Mouse (Mus musculus) granulocyte monocyte progenitor cell, adult 5-6 weeks (primary cell): ENCODE data around the gene Mpdz. TPM values are rescaled to one million over a fixed set of nuclear protein-coding genes. Genes with fewer than 3 reads are reported as not detected.

Experiments used
- ATAC-seq: replicated peaks from 2 replicates; pipeline ENCODE4 v1.8.0; 2016; ENCODE audit warnings: mild to moderate bottlenecking, moderate TSS enrichment, inconsistent platforms; ENCODE audit not compliant: poor library complexity, severe bottlenecking
- total RNA-seq, 2 experiments: library from RNA; stranded (forward) in 1 of 2; stranded (reverse) in 1 of 2; fragments of 200-712, 200-1000 nt in 1 of 2; fragments of >200 nt in 1 of 2; fragmentation: Nextera tagmentation in 1 of 2; gene quantifications; 2 replicates each; pipeline ENCODE4 v1.2.3; 2014 to 2017

Mpdz gene
- total RNA-seq, 2 experiments from 2014 or later: 0.10 TPM; not detected in 1

DNA sequence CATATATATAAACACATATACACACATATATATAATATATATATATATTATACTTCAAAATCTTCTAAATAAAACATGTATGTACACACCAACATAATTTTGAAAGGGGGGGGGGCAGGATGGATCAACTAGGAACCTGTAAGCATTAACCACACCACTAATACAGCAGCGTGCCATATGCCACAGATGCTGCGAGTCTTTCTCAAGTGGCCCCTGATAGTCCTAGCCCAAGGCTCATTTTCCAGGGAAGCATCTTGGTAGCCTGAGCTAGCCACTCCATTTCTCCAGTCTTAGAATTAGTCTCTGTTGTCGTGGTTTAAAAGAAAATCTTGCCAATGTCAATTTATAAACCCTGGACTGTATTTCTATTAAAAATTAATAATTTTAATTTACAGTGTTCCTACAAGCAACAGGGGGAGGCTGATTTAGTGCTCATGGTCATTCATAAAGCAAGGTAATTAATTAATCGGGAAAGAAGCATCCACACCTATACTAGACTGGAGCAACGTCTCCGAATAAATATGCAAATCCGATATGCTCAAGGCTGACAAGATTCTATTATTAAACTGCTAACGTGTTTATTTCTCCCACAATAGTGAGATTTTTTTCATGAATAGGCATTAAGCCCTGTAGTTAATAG lies 27.8 kb downstream of the Mpdz start:
- no peak for ATAC-seq

GRCm38 (mm10) chr4:81396883-81397282 lies 45.7 kb downstream of the Mpdz start:
- ATAC-seq: no peak

GRCm38 (mm10) chr4:81392869-81393268 lies 49.7 kb downstream of the Mpdz start:
- no peak for ATAC-seq

DNA sequence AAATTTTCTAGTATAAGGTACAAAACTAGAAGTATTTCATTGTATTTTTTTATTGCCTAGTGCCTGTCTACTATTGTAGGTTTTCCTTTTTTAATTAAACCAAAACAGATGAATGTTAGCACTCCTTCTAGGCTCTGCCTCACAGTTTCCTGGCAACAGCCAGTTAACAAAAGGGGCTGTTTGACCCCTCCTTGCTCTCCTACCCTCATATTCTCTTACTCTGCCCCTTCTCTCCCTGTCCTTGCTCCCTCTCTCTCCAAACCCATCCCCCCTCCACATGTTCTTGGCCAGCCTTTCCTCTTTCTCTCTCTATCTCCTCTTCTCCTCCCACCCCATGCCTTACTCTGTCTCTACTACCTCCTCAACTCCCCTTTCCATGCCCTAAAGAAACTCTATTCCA lies 53.4 kb downstream of the Mpdz start:
- no peak for ATAC-seq

DNA sequence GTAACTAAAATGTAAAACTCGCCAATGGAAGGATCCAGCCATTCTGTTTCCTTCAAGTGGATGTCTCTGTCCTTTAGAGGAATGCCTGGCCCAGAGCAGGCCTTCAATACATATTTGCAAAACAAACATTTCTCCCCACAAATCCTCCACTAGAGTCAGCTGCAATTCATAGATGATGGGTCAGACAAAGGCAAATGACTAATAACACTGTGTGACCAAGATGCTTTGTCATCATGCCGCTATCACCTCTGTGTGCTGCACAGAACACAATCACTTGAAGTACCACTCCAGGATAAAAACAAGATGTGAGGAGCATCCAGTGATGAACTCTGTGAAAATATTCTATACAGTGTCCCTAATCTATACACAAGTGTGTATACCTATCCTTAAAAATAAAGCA lies 55.0 kb downstream of the Mpdz start:
- no peak for ATAC-seq

- ATAC-seq: no peak
Observed at GRCm38 (mm10) chr4:81372355-81372754, 70.3 kb downstream of the Mpdz start.

DNA sequence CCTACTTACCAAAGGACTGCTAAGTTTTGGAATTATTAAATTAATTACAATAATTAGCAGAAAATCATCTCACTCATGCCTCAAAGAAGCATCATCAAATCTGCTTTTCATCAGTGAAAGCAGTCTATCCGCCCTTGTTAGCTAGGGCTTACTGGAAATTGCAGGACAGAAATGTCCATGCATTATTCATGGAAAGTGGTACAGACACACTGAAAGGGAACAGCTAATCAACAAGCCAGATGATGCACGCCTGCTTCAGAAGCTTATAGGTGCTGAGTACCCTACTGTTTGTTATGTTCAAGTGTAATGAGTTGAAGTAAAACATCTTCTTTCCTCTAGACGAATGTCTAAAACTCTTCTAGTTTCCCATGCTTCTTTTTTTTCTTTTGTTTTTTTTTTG lies 91.2 kb downstream of the Mpdz start:
- ATAC-seq: no peak

GRCm38 (mm10) chr4:81348646-81349045 lies 94.0 kb downstream of the Mpdz start:
- no peak for ATAC-seq

DNA sequence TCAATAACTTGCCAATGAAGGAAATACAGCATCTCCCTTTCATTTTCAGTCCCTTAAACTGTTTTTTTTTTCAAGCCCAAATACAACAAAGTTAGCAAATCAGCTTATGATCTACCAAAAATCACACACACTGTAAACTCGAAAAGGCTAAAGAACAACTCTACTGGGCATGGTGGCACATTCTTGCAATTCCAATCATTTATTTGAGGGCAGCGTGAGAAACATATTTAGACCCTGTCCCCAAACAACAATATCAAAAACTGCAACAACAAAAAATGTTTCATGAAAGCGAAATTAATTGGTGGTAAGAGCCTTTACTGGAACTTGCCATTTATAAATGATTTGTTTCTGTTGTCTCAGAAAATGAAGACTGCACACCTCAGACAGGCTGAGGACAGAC lies 97.5 kb downstream of the Mpdz start:
- no peak for ATAC-seq

GRCm38 (mm10) chr4:81333628-81333991 lies 109.0 kb downstream of the Mpdz start:
- no peak for ATAC-seq

DNA sequence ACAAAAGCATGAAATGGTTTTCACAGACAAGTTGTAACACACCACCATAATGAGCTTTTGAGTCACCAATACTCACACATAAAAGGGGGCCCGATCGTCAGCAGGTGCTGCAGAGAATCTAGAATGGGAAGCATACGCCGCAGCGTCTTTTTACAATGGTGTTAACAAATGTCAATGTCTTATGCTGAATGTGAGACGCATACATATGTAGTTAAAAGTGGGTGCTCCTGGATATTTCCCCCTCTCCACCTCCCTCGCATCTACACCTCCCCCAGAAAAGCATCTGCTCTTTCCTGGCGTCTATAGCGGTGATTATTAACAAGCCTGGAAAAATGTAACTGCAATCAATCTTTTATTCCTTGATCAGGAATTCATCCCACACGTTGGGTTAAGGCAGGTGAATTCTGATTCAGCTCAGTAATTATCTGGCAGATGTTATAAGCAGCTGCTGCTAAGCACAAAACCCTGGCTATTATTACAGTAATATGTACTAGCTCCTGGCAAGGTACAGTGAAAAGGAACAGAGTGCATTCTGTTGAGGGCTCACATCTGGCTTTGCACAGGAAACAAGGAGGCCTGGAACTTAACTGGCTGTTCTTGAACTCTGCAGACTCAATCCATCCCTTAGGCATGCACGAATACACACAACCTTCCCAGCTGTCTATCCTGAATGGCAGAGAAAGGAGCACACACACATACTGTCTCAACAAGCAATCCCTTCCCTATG lies 109.6 kb downstream of the Mpdz start:
- no peak for ATAC-seq

- no peak for ATAC-seq
Observed at GRCm38 (mm10) chr4:81332439-81332841, 110.2 kb downstream of the Mpdz start.

DNA sequence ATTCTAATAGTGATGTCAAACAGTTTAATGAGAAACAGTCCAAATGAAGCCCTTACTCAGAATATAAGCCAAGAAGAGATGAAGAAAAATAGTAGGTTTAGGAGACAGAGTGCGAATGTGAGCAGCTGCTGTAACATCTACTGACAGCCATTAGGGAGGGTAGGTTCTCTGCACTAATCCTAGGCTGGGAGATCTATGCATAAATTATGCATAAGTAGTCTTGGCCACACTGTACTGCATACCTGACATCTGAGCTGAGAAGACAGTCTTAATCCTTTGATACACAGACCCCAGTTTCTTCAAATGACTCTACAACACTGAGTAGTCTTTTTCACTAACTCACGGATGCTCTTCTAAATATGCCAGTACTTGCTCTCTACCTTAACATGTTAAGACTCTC lies 114.9 kb downstream of the Mpdz start:
- no peak for ATAC-seq

GRCm38 (mm10) chr4:81323853-81324252 lies 118.8 kb downstream of the Mpdz start:
- no peak for ATAC-seq

GRCm38 (mm10) chr4:81322232-81322631 lies 120.4 kb downstream of the Mpdz start:
- no peak for ATAC-seq

- ATAC-seq: no peak
Observed at GRCm38 (mm10) chr4:81314618-81315017, 128.0 kb downstream of the Mpdz start.

- no peak for ATAC-seq
Observed at GRCm38 (mm10) chr4:81313246-81313645, 129.4 kb downstream of the Mpdz start.

DNA sequence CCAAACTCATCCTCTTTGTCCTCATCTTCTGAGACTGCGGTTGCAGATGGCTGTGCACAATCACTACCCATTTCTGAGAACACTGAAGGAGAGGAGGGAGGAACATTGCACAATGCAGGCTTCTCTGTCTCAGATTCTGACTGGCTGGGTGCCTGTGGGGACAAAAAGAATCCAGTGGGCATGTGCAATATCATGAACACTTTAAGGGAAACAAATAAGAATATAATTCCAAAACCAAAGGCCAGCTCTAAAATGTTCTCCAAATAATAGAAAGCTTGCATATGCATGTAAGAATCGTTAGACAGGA lies 132.5 kb downstream of the Mpdz start:
- no peak for ATAC-seq

GRCm38 (mm10) chr4:81309473-81310167 lies 133.0 kb downstream of the Mpdz start:
- ATAC-seq: no peak

GRCm38 (mm10) chr4:81307596-81308265 lies 134.9 kb downstream of the Mpdz start:
- ATAC-seq: no peak

DNA sequence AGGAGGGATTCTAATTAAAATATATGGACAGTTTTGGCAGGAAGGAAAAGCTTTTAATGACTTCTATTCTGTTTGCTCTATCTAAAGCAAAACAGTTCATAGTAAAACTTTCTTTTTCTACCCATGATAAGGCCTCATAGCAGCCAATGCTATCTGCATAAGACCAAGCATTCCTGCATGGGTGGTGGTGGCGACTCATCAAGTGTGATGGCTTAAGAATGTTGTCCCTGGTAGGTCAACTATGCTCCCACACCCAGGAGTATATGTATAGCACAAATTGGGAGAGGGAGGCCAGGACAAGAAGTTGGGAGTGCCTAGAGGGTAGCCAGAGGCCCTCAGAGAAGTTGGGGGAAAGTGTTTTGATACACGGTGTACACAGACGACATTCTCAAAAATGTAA lies 140.6 kb downstream of the Mpdz start:
- ATAC-seq: no peak
